9 mouse cellular contexts compared by ENCODE assay signal in genomic region chr16:38800091-38800490, GRCm38 (mm10). TPM values are rescaled to one million over a fixed set of nuclear protein-coding genes. Genes with fewer than 3 reads are reported as not detected.
A peak's percentile ranks its signal among the peaks of the same experiment; 100 is the strongest.
DNase-seq lines count a peak whose midpoint lies in the region; ATAC-seq and TF ChIP-seq lines count a peak whose summit lies in the region.
"Had no signal": no experiment of that assay in that cellular context is flagged by ENCODE, and none has a peak within 500 bp of the region (broad histone marks: within the 10 kb centered on the region; RNA-seq: fewer than 3 reads in every experiment).

Upk1b (minus strand) TSS chr16:38800328.

- TF ChIP-seq EP300 in liver, postnatal 0 days (IDR thresholded peaks at IDR 0.05; ENCODE audit: low read depth) = no peak

- no peak within 1 kb of the TSS for H3K4me3 ChIP-seq in liver, postnatal 0 days (ENCODE audit: low read depth, low read length)
- H3K4me3 ChIP-seq in embryonic facial prominence, embryonic 10.5 days = no peak within 1 kb of the TSS
- H3K4me3 ChIP-seq in limb, embryonic 12.5 days (replicated peaks) = no peak within 1 kb of the TSS
- no peak within 1 kb of the TSS for H3K4me3 ChIP-seq in gastrocnemius, adult 2 months
- no peak within 1 kb of the TSS for H3K4me3 ChIP-seq in forebrain, embryonic 16.5 days (replicated peaks; ENCODE audit: low read length)
- H3K4me3 ChIP-seq: embryonic facial prominence, embryonic 12.5 days had no signal

- no peak within 1 kb of the TSS for H3K27ac ChIP-seq in liver, postnatal 0 days (ENCODE audit: low read depth)
- H3K27ac ChIP-seq in embryonic facial prominence, embryonic 10.5 days (replicated peaks) = peak within 1 kb of the TSS; percentile 66; the same call in 1 of the 2 replicates
- H3K27ac ChIP-seq in limb, embryonic 12.5 days = no peak within 1 kb of the TSS
- H3K27ac ChIP-seq in gastrocnemius, adult 2 months = no peak within 1 kb of the TSS
- no peak within 1 kb of the TSS for H3K27ac ChIP-seq in forebrain, embryonic 16.5 days (ENCODE audit: low read length)
- H3K27ac ChIP-seq: embryonic facial prominence, embryonic 12.5 days had no signal

- TF ChIP-seq CTCF in liver, postnatal 0 days (IDR thresholded peaks at IDR 0.05; ENCODE audit: low read depth) = no peak
- TF ChIP-seq CTCF in gastrocnemius, adult 2 months (IDR thresholded peaks at IDR 0.05) = no peak

- H3K9ac ChIP-seq in liver, postnatal 0 days (replicated peaks) = no peak within 1 kb of the TSS
- H3K9ac ChIP-seq in limb, embryonic 12.5 days (replicated peaks) = no peak within 1 kb of the TSS
- H3K9ac ChIP-seq in forebrain, embryonic 16.5 days (replicated peaks; ENCODE audit: low read depth, low read length) = no peak within 1 kb of the TSS; the same call in 1 of the 2 replicates
- H3K9ac ChIP-seq: embryonic facial prominence, embryonic 12.5 days had no signal

- H3K4me1 ChIP-seq in liver, postnatal 0 days (ENCODE audit: insufficient read depth) = no peaks in the 10 kb centered on the region
- H3K4me1 ChIP-seq in embryonic facial prominence, embryonic 10.5 days = peaks cover 5% of the 10 kb centered on the region
- no peaks in the 10 kb centered on the region for H3K4me1 ChIP-seq in limb, embryonic 12.5 days (replicated peaks)
- no peaks in the 10 kb centered on the region for H3K4me1 ChIP-seq in forebrain, embryonic 16.5 days (replicated peaks; ENCODE audit: control insufficient read depth, insufficient read depth, low read length)

- intact Hi-C loops in gastrocnemius, adult 2 months (cut with DNase I) = no loop called here
- intact Hi-C loops in left cerebral cortex, postnatal 4 days (cut with DNase I) = loop anchor here (10.0 kb wide), 1 partner anchor 65 kb away; no protein-coding TSS in a partner anchor

- H3K9me3 ChIP-seq in liver, postnatal 0 days (ENCODE audit: low read length) = no peaks in the 10 kb centered on the region
- no peaks in the 10 kb centered on the region for H3K9me3 ChIP-seq in embryonic facial prominence, embryonic 10.5 days
- no peaks in the 10 kb centered on the region for H3K9me3 ChIP-seq in limb, embryonic 12.5 days
- H3K9me3 ChIP-seq in forebrain, embryonic 16.5 days (ENCODE audit: control insufficient read depth, low read length) = no peaks in the 10 kb centered on the region
- H3K9me3 ChIP-seq: embryonic facial prominence, embryonic 12.5 days had no signal

- H3K4me2 ChIP-seq in liver, postnatal 0 days (ENCODE audit: low read depth, low read length) = no peak within 1 kb of the TSS
- H3K4me2 ChIP-seq in limb, embryonic 12.5 days = 0 out of 2 replicates have a peak within 1 kb of the TSS, but pooled peaks have one; percentile 23
- no peak within 1 kb of the TSS for H3K4me2 ChIP-seq in forebrain, embryonic 16.5 days (ENCODE audit: low read length)
- H3K4me2 ChIP-seq: embryonic facial prominence, embryonic 12.5 days had no signal

- no peak for ATAC-seq in liver, postnatal 0 days
- no peak for ATAC-seq in limb, embryonic 12.5 days (ENCODE audit: insufficient number of reproducible peaks, insufficient read depth, low FRiP score, low TSS enrichment, low read depth)
- ATAC-seq in forebrain, embryonic 16.5 days = no peak

- no peaks in the 10 kb centered on the region for H3K27me3 ChIP-seq in liver, postnatal 0 days (ENCODE audit: insufficient read depth, low read length)
- H3K27me3 ChIP-seq in embryonic facial prominence, embryonic 10.5 days (replicated peaks; ENCODE audit: low read depth, poor library complexity, severe bottlenecking) = no peaks in the 10 kb centered on the region
- H3K27me3 ChIP-seq in limb, embryonic 12.5 days = peaks cover 7% of the 10 kb centered on the region
- no peaks in the 10 kb centered on the region for H3K27me3 ChIP-seq in forebrain, embryonic 16.5 days (replicated peaks; ENCODE audit: control insufficient read depth, insufficient read depth, low read length)
- H3K27me3 ChIP-seq: embryonic facial prominence, embryonic 12.5 days had no signal

- no peaks in the 10 kb centered on the region for H3K36me3 ChIP-seq in liver, postnatal 0 days (replicated peaks; ENCODE audit: insufficient read depth, low read length)
- no peaks in the 10 kb centered on the region for H3K36me3 ChIP-seq in embryonic facial prominence, embryonic 10.5 days (replicated peaks)
- H3K36me3 ChIP-seq in limb, embryonic 12.5 days = no peaks in the 10 kb centered on the region
- H3K36me3 ChIP-seq in forebrain, embryonic 16.5 days (ENCODE audit: control insufficient read depth, insufficient read depth) = no peaks in the 10 kb centered on the region
- H3K36me3 ChIP-seq: embryonic facial prominence, embryonic 12.5 days had no signal

- WGBS in liver, postnatal 0 days (ENCODE audit: insufficient replicate concordance) = 29% methylated on average over 10 of the region's 10 CpGs
- WGBS in embryonic facial prominence, embryonic 10.5 days = 35% methylated on average over 10 of the region's 10 CpGs
- WGBS in limb, embryonic 12.5 days = 33% methylated on average over 10 of the region's 10 CpGs
- WGBS in forebrain, embryonic 16.5 days = 49% methylated on average over 10 of the region's 10 CpGs

- peak; percentile 12 for DNase-seq in liver
- no peak for DNase-seq in liver, postnatal 0 days
- DNase-seq in embryonic facial prominence, embryonic 10.5 days (ENCODE audit: low spot score) = peak; percentile 62
- DNase-seq in thymus, postnatal 25 days = peak; percentile 3
- no peak for DNase-seq in gastrocnemius, adult 2 months
- no peak for DNase-seq in left cerebral cortex, postnatal 4 days

RNA-seq across cellular contexts. Expression of gene Upk1b, which starts in this region (rescaled TPM):
- 2.6 and 2.8 TPM in 2 replicates for polyA plus RNA-seq in liver, postnatal 0 days (2015; fragmentation: Nextera tagmentation; extraction: Ambion mirVana)
- 1.2 and 1.4 TPM in 2 replicates for polyA plus RNA-seq in embryonic facial prominence, embryonic 10.5 days (2016; fragmentation: Nextera tagmentation; extraction: Ambion mirVana)
- polyA plus RNA-seq in limb, embryonic 12.5 days (2016; fragmentation: Nextera tagmentation; extraction: Ambion mirVana) = 7.9 and 8.2 TPM in 2 replicates
- not detected for total RNA-seq in gastrocnemius, adult 2 months (2021)
- polyA plus RNA-seq in forebrain, embryonic 16.5 days (2015; fragmentation: Nextera tagmentation; extraction: Ambion mirVana) = 0.18 and 0.34 TPM in 2 replicates
- under 1 TPM; 0.52 to 0.66 TPM for total RNA-seq in left cerebral cortex, postnatal 4 days (2021)

Comparison
In these comparisons a context has a peak if more than half of its experiments do, and no peak if none do; other contexts are left out.
1. DNase-seq: peak in liver (single experiment), embryonic facial prominence, embryonic 10.5 days (single experiment) and thymus, postnatal 25 days (single experiment); none in liver, postnatal 0 days (single experiment), gastrocnemius, adult 2 months (single experiment) and left cerebral cortex, postnatal 4 days (single experiment).